Mouse (Mus musculus) naive thymus-derived CD4-positive, alpha-beta T cell, adult 2 months (primary cell): ENCODE measurements around the gene Pgrmc1.

Experiments
- DNase-seq: peaks from one replicate; pipeline ENCODE4 v3.0.0-alpha.2; 2011; ENCODE audit warnings: low read depth

Pgrmc1 gene

GRCm38 (mm10) chrX:36604040-36604439 is 6.0 kb downstream of the Pgrmc1 start:
- no peak for DNase-seq

DNA sequence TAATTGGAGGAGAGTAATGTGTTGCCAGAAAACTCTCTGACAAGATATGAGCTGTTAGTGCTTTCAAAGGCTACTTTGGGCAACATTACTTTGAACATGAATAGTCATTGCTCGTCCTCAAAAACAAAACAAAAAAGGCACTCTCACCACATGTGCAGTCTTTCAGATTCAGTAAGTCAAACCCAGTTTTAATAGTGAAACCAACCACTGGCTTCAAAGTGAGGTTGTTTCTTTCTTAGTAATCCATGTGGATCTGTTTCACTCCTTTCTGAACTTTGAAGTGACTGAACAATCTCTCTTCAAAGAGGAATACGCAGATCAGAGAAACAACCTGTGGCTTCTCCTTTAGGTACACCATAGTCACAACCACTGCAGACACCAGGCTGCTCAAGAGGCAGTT is 11.1 kb downstream of the Pgrmc1 start:
- DNase-seq, result no peak

DNA sequence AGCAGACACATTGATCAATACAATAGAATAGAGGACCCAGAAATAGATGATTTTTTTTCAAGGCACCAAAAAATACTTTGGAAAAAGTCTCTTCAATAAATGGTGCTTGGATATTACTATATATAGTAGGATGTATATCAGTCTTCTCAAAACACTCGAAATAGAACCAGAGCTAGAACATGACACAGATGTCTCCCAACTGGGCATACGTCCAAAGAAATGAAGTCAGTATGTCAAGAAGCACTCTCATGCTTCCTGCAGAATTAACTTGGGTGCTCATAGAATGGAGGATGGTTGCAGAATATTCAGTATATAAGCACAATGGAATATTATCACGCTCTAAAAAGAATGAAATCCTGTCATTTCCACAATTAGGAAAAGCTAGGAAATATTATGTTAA is 30.1 kb downstream of the Pgrmc1 start:
- no peak for DNase-seq

- DNase-seq, result peak; percentile 28
Measured at GRCm38 (mm10) chrX:36630771-36631170, 32.8 kb downstream of the Pgrmc1 start.

DNA sequence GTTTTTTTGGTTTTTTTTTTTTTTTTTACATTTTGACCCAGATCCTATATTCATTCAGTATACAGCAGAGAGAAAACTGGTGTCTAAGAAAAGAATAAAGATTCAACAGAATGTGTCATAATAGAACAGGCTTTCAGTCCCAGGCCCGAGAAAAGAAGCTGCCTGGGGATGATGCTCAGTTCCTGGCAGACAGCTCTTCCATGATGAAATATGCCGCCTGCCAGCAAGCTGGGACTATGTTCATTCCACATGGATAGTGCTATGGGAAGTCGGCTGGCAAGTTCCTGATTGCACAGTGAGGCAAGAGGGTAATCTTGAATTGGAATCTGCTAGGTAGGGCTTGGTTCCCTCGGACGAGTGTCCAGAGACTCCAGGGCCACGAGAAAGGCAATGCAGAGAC is 42.0 kb downstream of the Pgrmc1 start:
- no peak for DNase-seq

DNA sequence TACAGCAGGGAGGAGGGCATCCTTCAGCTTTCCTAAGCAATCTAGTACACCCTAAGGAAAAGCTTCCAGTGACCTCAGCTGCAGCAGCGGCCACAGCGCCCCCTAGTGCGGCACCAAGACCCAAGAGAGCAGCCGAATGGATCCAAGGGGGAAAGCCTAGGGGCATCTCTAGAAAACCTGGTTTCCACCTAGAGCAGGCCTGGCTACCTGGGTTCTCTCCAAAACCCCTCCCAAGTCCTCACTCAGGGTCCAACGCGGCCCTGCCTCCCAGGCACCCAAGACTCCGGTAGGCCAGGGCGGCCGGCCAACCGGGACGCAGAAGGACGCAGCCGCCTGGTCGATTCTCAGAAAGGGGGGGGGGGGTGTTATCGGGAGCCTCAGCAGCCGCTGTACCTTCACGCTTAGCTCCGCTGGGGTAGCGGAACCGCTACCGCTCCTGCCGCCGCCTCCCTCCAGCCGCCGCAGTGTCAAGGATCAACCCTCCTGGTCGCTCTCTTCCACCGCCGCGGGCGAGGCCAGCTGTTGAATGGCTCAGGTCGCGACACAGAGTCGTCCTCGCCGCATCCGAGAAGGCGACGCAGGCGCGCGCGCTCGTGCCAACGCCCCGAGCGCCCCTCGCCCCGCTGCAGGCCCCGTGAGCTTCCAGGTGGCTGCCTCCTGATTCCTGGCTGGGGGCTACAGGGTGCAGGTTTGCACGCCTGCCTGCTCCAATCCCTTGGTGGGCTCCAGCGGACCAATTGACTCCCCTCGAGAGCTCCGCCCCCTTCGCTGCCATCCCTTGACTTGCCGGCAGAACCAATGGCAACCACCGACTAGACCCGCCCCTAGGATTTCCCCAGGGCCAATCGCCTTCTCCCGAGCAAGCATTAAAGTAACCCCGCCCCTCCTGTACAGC is 46.9 kb downstream of the Pgrmc1 start, which contains the start of gene Akap17b:
Gene Akap17b, minus strand, starts transcription at position 739 of the 895 bp plus-strand sequence.
- DNase-seq, result peak; percentile 87
